Mouse (Mus musculus) embryonic facial prominence, embryonic 14.5 days (tissue): ENCODE measurements at regions not wholly inside any gene's neighbourhood (a gene's known extent, or its start where the extent isn't known, plus 50 kb on each side); places are given as distances from the start of the nearest gene placed in this dataset.

Experiments used
- ATAC-seq: fragments of 200-750 bp; cut with Nextera tagmentation; 2 replicates; pipeline ENCODE4 v1.8.0; 2017; ENCODE audit warnings: low read depth, moderate number of reproducible peaks, moderate TSS enrichment
- DNase-seq: peaks from one replicate; pipeline ENCODE4 v3.0.0-alpha.2; 2015; ENCODE audit warnings: low spot score
- H3K27ac ChIP-seq: fragments of 300-500 bp; sonication (generic); replicated peaks from 2 replicates; pipeline ENCODE4 v1.5.1; 2014; ENCODE audit warnings: low read depth, mild to moderate bottlenecking, low read length, moderate library complexity
- H3K27me3 ChIP-seq: fragments of 300-500 bp; sonication (generic); replicated peaks from 2 replicates; pipeline ENCODE4 v1.6.1; 2014; ENCODE audit warnings: low read length; ENCODE audit not compliant: control insufficient read depth, insufficient read depth
- H3K36me3 ChIP-seq: fragments of 300-500 bp; sonication (generic); 2 replicates; pipeline ENCODE4 v1.6.1; 2014; ENCODE audit warnings: low read length, mixed read lengths; ENCODE audit not compliant: control insufficient read depth, insufficient read depth
- H3K4me1 ChIP-seq: fragments of 300-500 bp; sonication (generic); 2 replicates; pipeline ENCODE4 v1.6.1; 2014; ENCODE audit warnings: antibody characterized with exemption, low read length; ENCODE audit not compliant: control insufficient read depth, insufficient read depth
- H3K4me2 ChIP-seq: fragments of 300-500 bp; sonication (generic); 2 replicates; pipeline ENCODE4 v1.6.1; 2014; ENCODE audit warnings: low read depth, mild to moderate bottlenecking, low read length, moderate library complexity, mixed read lengths
- H3K4me3 ChIP-seq: fragments of 300-500 bp; sonication (generic); 2 replicates; pipeline ENCODE4 v1.5.1; 2014; ENCODE audit warnings: low read depth, mild to moderate bottlenecking, low read length
- H3K9ac ChIP-seq: fragments of 300-500 bp; sonication (generic); 2 replicates; pipeline ENCODE4 v1.6.1; 2014; ENCODE audit warnings: low read depth, mild to moderate bottlenecking, low read length, moderate library complexity, mixed read lengths
- H3K9me3 ChIP-seq: fragments of 300-500 bp; sonication (generic); 2 replicates; pipeline ENCODE4 v1.6.1; 2016; ENCODE audit warnings: low read length; ENCODE audit not compliant: control insufficient read depth
- WGBS: fragments of 180-500 bp; shearing (Covaris S2); extraction: QIAGEN DNeasy Blood & Tissue Kit; methylation state at CpG from one replicate; pipeline ENCODE4 v1.1.7; 2014; 5-methylcytosine and 5-hydroxymethylcytosine counted together

- ATAC-seq (no peak), DNase-seq (no peak)
- Histone ChIP-seq H3K9ac (no peak overlapping the region), H3K4me2 (no peak overlapping the region), H3K36me3 (no peaks in the 10 kb centered on the region), H3K9me3 (no peaks in the 10 kb centered on the region), H3K27me3 (no peaks in the 10 kb centered on the region), H3K4me3 (no peak overlapping the region), H3K27ac (no peak overlapping the region), H3K4me1 (no peaks in the 10 kb centered on the region)
- WGBS: 70% methylated on average over 2 of the region's 2 CpGs
Observed at GRCm38 (mm10) chr1:106460957-106461356, 253.1 kb downstream of the Bcl2 start.

DNA sequence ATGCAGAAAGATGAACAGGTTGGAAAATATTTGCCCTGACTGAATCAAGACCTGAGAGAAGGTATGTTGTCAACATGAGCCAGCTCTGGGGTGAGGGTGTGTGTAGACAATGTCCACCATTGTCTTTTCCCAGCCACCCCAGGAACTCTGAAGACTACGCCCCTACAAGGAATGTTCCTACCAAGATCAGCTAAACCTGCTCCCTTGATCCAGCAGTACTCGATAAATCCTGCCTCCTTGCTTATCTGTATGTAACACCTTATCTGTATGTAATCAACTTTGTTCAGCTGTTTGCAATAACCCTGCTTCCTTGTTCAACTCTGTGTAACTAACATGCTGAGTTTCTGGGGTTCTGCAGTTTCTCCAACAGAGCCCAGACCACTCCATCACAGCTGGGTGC is 264.3 kb downstream of the Bcl2 start:
- no peak for ATAC-seq
- WGBS: 58% methylated on average over 2 of the region's 2 CpGs
- Histone ChIP-seq H3K27ac (no peak overlapping the region), H3K27me3 (no peaks in the 10 kb centered on the region), H3K9ac (no peak overlapping the region), H3K4me3 (no peak overlapping the region), H3K36me3 (no peaks in the 10 kb centered on the region), H3K4me1 (no peaks in the 10 kb centered on the region), H3K4me2 (no peak overlapping the region), H3K9me3 (peaks cover 5% of the 10 kb centered on the region; the same call in 1 of the 2 replicates)
- no peak for DNase-seq
